Mouse (Mus musculus) heart, postnatal 0 days (tissue): ENCODE results near the gene Gm10271.

ENCODE experiments used
- CTCF ChIP-seq: IDR thresholded peaks from 2 replicates; pipeline ENCODE4 v1.5.1; 2016; ENCODE audit warnings: antibody characterized with exemption, control low read depth, low read depth
- EP300 ChIP-seq: IDR thresholded peaks from 2 replicates; pipeline ENCODE4 v1.6.1; 2016; ENCODE audit warnings: antibody characterized with exemption, low read depth

GRCm38 (mm10) chr10:116957867-116958551 lies 14.4 kb downstream of the Gm10271 start:
- TF ChIP-seq CTCF (no peak), EP300 (no peak)
